ENCODE assay signal across 13 mouse cellular contexts in the genomic region with DNA sequence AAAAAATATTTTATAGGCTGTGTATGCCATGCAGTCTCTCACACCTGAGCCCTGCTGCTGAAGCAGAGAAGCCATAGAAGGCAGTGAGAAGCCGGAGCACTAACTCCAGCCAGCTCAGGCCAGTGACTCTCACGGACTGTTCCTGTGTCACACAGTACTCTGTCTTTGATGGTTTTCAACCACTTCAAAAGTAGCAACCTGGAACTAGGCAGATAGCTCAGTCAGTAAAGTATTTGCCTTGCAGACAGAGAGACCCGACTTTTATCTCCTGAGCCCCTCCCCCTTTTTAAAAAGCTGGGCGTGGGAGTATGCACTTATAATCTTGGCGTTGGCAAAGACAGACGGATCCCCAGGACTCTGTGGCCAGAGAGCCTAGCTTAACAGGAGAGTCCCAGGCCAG. TPM values are rescaled to one million over a fixed set of nuclear protein-coding genes. Genes with fewer than 3 reads are reported as not detected.
DNase-seq lines count a peak whose midpoint lies in the region; ATAC-seq and TF ChIP-seq lines count a peak whose summit lies in the region.
"Had no signal": no experiment of that assay in that cellular context is flagged by ENCODE, and none has a peak within 500 bp of the region (broad histone marks: within the 10 kb centered on the region; RNA-seq: fewer than 3 reads in every experiment).

No protein-coding gene starts in this region.

- no peak for DNase-seq in cerebellum, adult 2 months
- no peak for DNase-seq in cerebellum, adult 9-10 months
- no peak for DNase-seq in heart, postnatal 0 days (ENCODE audit: low spot score)
- no peak for DNase-seq in heart, postnatal 14 days
- peak; percentile 76 for DNase-seq in CD4-positive helper T cell, adult 2 months (ENCODE audit: low read depth, low spot score)
- no peak for DNase-seq in liver, postnatal 0 days
- DNase-seq in right cerebral cortex, postnatal 10 days (ENCODE audit: low spot score in 2 of 2) = no peak
- no peak for DNase-seq in frontal cortex, postnatal 25 days (ENCODE audit: low spot score in 2 of 2)
- DNase-seq: cerebellum, adult 18-20 months had no signal

- WGBS in cerebellum, adult 2 months = 52% methylated on average over 6 of the region's 6 CpGs
- 4% methylated on average over 6 of the region's 6 CpGs for WGBS in heart, postnatal 0 days
- WGBS in liver, postnatal 0 days (ENCODE audit: insufficient replicate concordance) = 12% methylated on average over 6 of the region's 6 CpGs

- no peaks in the 10 kb centered on the region for H3K9me3 ChIP-seq in heart, postnatal 0 days (replicated peaks; ENCODE audit: control insufficient read depth, low read length)
- no peaks in the 10 kb centered on the region for H3K9me3 ChIP-seq in liver, postnatal 0 days (ENCODE audit: low read length)
- H3K9me3 ChIP-seq: forebrain, embryonic 10.5 days; hindbrain, embryonic 13.5 days; limb, embryonic 13.5 days had no signal

- TF ChIP-seq CTCF in cerebellum, adult 2 months (IDR thresholded peaks at IDR 0.05; ENCODE audit: borderline replicate concordance, insufficient read depth, low read depth, low read length) = no peak
- TF ChIP-seq CTCF in heart, postnatal 0 days (IDR thresholded peaks at IDR 0.05; ENCODE audit: low read depth) = no peak
- TF ChIP-seq CTCF in liver, postnatal 0 days (IDR thresholded peaks at IDR 0.05; ENCODE audit: low read depth) = no peak

- no peak for TF ChIP-seq POLR2A in cerebellum, adult 2 months (IDR thresholded peaks at IDR 0.05; ENCODE audit: borderline replicate concordance, insufficient read depth, low read length)

- no peak overlapping the region for H3K4me2 ChIP-seq in heart, postnatal 0 days (ENCODE audit: low read depth, low read length)
- no peak overlapping the region for H3K4me2 ChIP-seq in liver, postnatal 0 days (ENCODE audit: low read depth, low read length)
- H3K4me2 ChIP-seq: hindbrain, embryonic 13.5 days; limb, embryonic 13.5 days had no signal

- no peak for ATAC-seq in heart, postnatal 0 days (ENCODE audit: insufficient read depth, low read depth)
- no peak for ATAC-seq in liver, postnatal 0 days
- ATAC-seq: lung, postnatal 0 days had no signal

- no peak overlapping the region for H3K9ac ChIP-seq in heart, postnatal 0 days (replicated peaks; ENCODE audit: low read depth, low read length)
- H3K9ac ChIP-seq in liver, postnatal 0 days (replicated peaks) = 0 out of 2 replicates have a peak overlapping the region, but pooled peaks have one; percentile 30
- H3K9ac ChIP-seq: hindbrain, embryonic 13.5 days; limb, embryonic 13.5 days had no signal

- no peaks in the 10 kb centered on the region; the same call in 1 of the 2 replicates for H3K27me3 ChIP-seq in cerebellum, adult 2 months (ENCODE audit: control insufficient read depth, insufficient read depth, low read length)
- H3K27me3 ChIP-seq in heart, postnatal 0 days (ENCODE audit: control insufficient read depth, insufficient read depth, low read length) = no peaks in the 10 kb centered on the region
- no peaks in the 10 kb centered on the region for H3K27me3 ChIP-seq in liver, postnatal 0 days (ENCODE audit: insufficient read depth, low read length)
- H3K27me3 ChIP-seq: hindbrain, embryonic 13.5 days had no signal

- TF ChIP-seq EP300 in heart, postnatal 0 days (IDR thresholded peaks at IDR 0.05; ENCODE audit: low read depth) = no peak
- TF ChIP-seq EP300 in liver, postnatal 0 days (IDR thresholded peaks at IDR 0.05; ENCODE audit: low read depth) = no peak

- H3K4me1 ChIP-seq in cerebellum, adult 2 months (ENCODE audit: control insufficient read depth, insufficient read depth, low read length) = no peaks in the 10 kb centered on the region
- H3K4me1 ChIP-seq in heart, postnatal 0 days (ENCODE audit: control insufficient read depth, insufficient read depth) = peaks cover 5% of the 10 kb centered on the region; the same call in 1 of the 2 replicates
- no peaks in the 10 kb centered on the region; the same call in 1 of the 2 replicates for H3K4me1 ChIP-seq in liver, postnatal 0 days (ENCODE audit: insufficient read depth)
- H3K4me1 ChIP-seq: limb, embryonic 13.5 days had no signal

- intact Hi-C loops in heart, postnatal 14 days (cut with DNase I) = no loop called here

- no peak overlapping the region for H3K4me3 ChIP-seq in cerebellum, adult 2 months (replicated peaks; ENCODE audit: insufficient read depth, low read depth, low read length)
- no peak overlapping the region for H3K4me3 ChIP-seq in heart, postnatal 0 days (ENCODE audit: low read depth, low read length)
- H3K4me3 ChIP-seq in liver, postnatal 0 days (ENCODE audit: low read depth, low read length) = no peak overlapping the region
- H3K4me3 ChIP-seq: forebrain, embryonic 10.5 days; hindbrain, embryonic 13.5 days; limb, embryonic 13.5 days had no signal

- no peaks in the 10 kb centered on the region for H3K36me3 ChIP-seq in heart, postnatal 0 days (replicated peaks; ENCODE audit: control insufficient read depth, insufficient read depth, low read length)
- no peaks in the 10 kb centered on the region for H3K36me3 ChIP-seq in liver, postnatal 0 days (replicated peaks; ENCODE audit: insufficient read depth, low read length)
- H3K36me3 ChIP-seq: forebrain, embryonic 10.5 days; hindbrain, embryonic 13.5 days; limb, embryonic 13.5 days had no signal

- H3K27ac ChIP-seq in cerebellum, adult 2 months (ENCODE audit: insufficient read depth, low read length) = 0 out of 2 replicates have a peak overlapping the region, but pooled peaks have one; percentile 7
- H3K27ac ChIP-seq in heart, postnatal 0 days (ENCODE audit: low read depth) = peak overlapping the region; percentile 66; the same call in 1 of the 2 replicates
- H3K27ac ChIP-seq in liver, postnatal 0 days (ENCODE audit: low read depth) = peak overlapping the region; percentile 79
- H3K27ac ChIP-seq: forebrain, embryonic 10.5 days; limb, embryonic 13.5 days had no signal

RNA-seq across cellular contexts. Expression of a gene that starts 44.1 kb away (rescaled TPM):
- polyA plus RNA-seq in cerebellum, adult 2 months (2012; rRNA removed) = 2.5 and 3.0 TPM in 2 replicates
- 37.7 and 75.5 TPM in 2 replicates for total RNA-seq in heart, postnatal 0 days (2014; rRNA removed; ENCODE audit: low replicate concordance)
- 18.6 and 19.3 TPM in 2 replicates for polyA plus RNA-seq in heart, postnatal 0 days (2015; fragmentation: Nextera tagmentation; extraction: Ambion mirVana)
- 1 to 10 TPM; 2.7 to 3.9 TPM for total RNA-seq in heart, postnatal 14 days (2021)
- 5.0 and 5.7 TPM in 2 replicates for polyA plus RNA-seq in liver, postnatal 0 days (2015; fragmentation: Nextera tagmentation; extraction: Ambion mirVana)

RNA-seq across cellular contexts. Expression of a gene that starts 58.6 kb away (rescaled TPM):
- 59.8 and 65.2 TPM in 2 replicates for polyA plus RNA-seq in cerebellum, adult 2 months (2012; rRNA removed)
- total RNA-seq in heart, postnatal 0 days (2014; rRNA removed; ENCODE audit: low replicate concordance) = 3.7 and 9.1 TPM in 2 replicates
- polyA plus RNA-seq in heart, postnatal 0 days (2015; fragmentation: Nextera tagmentation; extraction: Ambion mirVana) = 5.0 and 5.1 TPM in 2 replicates
- 10 to 100 TPM; 17.0 to 20.2 TPM for total RNA-seq in heart, postnatal 14 days (2021)
- 2.5 and 2.9 TPM in 2 replicates for polyA plus RNA-seq in liver, postnatal 0 days (2015; fragmentation: Nextera tagmentation; extraction: Ambion mirVana)

Comparison
In these comparisons a context has a peak if more than half of its experiments do, and no peak if none do; other contexts are left out.
1. H3K27ac ChIP-seq: peak in every context shown above with its lines; median percentile 79 in liver, postnatal 0 days; 66 in heart, postnatal 0 days; 7 in cerebellum, adult 2 months.